Mouse (Mus musculus) CH12.LX (cell line): ENCODE measurements at regions not wholly inside any gene's neighbourhood (a gene's known extent, or its start where the extent isn't known, plus 50 kb on each side); places are given as distances from the start of the nearest gene placed in this dataset.
A peak's percentile ranks its signal among the peaks of the same experiment; 100 is the strongest.
"Not testable (repeated sequence)": the region's sequence is repeated elsewhere in the genome, so short reads cannot be mapped to it uniquely, and the experiment has no call there.

Source experiments
- DNase-seq: peaks from one replicate; pipeline ENCODE4 v3.0.0-alpha.2; 2013; ENCODE audit errors: extremely low read depth
- H3K27ac ChIP-seq: 2 replicates; pipeline ENCODE4 v1.5.1; 2012; ENCODE audit warnings: low read depth, mild to moderate bottlenecking, control low read depth, moderate library complexity; ENCODE audit not compliant: insufficient read depth
- H3K27me3 ChIP-seq: replicated peaks from 2 replicates; pipeline ENCODE3; 2012; ENCODE audit warnings: inconsistent platforms
- H3K36me3 ChIP-seq, 2 experiments: replicated peaks in 1 of 2; 2 replicates each; pipeline versions ENCODE3 to v1.6.1; 2012; ENCODE audit warnings: inconsistent platforms in 1 of 2, low read length in 1 of 2, mild to moderate bottlenecking in 1 of 2, mixed read lengths in 1 of 2, moderate library complexity in 1 of 2; ENCODE audit not compliant: control insufficient read depth in 1 of 2, insufficient read depth in 1 of 2
- H3K4me1 ChIP-seq, 2 experiments: 2 replicates each; pipeline ENCODE4 v1.6.1; 2012; ENCODE audit warnings: inconsistent platforms in 1 of 2, moderate library complexity in 1 of 2; ENCODE audit not compliant: insufficient read depth in 2 of 2, control insufficient read depth in 1 of 2
- H3K4me2 ChIP-seq: 2 replicates; pipeline ENCODE4 v1.6.1; 2012; ENCODE audit warnings: low read depth, mild to moderate bottlenecking, control low read depth; ENCODE audit not compliant: poor library complexity, insufficient read depth, severe bottlenecking
- H3K4me3 ChIP-seq, 3 experiments: fragments of 150-350 bp in 1 of 3; sonication (generic) in 1 of 3; replicated peaks in 1 of 3; 2 replicates each; pipeline versions ENCODE3 to v1.5.1; 2011 to 2012; ENCODE audit warnings: low read depth in 2 of 3, low read length in 2 of 3, mild to moderate bottlenecking in 2 of 3, moderate library complexity in 2 of 3, control low read depth in 1 of 3, improper control_type of control experiment in 1 of 3, inconsistent platforms in 1 of 3, mixed read lengths in 1 of 3; ENCODE audit not compliant: poor library complexity in 1 of 3
- H3K79me2 ChIP-seq: replicated peaks from 2 replicates; pipeline ENCODE4 v1.6.1; 2012; ENCODE audit warnings: mild to moderate bottlenecking, moderate library complexity; ENCODE audit not compliant: control insufficient read depth, poor library complexity, insufficient read depth, severe bottlenecking; ENCODE audit errors: extremely low read depth
- H3K9ac ChIP-seq: 2 replicates; pipeline ENCODE4 v1.6.1; 2012; ENCODE audit warnings: low read depth, mild to moderate bottlenecking, control low read depth, moderate library complexity; ENCODE audit not compliant: insufficient read depth
- H3K9me3 ChIP-seq: replicated peaks from 2 replicates; pipeline ENCODE3; 2012; ENCODE audit warnings: low read length, inconsistent platforms, mixed read lengths
- CHD1 ChIP-seq: IDR thresholded peaks from 2 replicates; pipeline ENCODE4 v1.6.1; 2012; ENCODE audit warnings: low read depth, low read length, improper control_type of control experiment, inconsistent platforms
- CHD2 ChIP-seq: IDR thresholded peaks from 2 replicates; pipeline ENCODE4 v1.6.1; 2011; ENCODE audit warnings: low read length, improper control_type of control experiment
- EP300 ChIP-seq: IDR thresholded peaks from 2 replicates; pipeline ENCODE4 v1.6.1; 2011; ENCODE audit warnings: low read length, improper control_type of control experiment
- ETS1 ChIP-seq: conservative IDR thresholded peaks from 2 replicates; pipeline ENCODE4 v1.6.1; 2012; ENCODE audit warnings: low read depth, mild to moderate bottlenecking, inconsistent platforms, low read length, improper control_type of control experiment, moderate library complexity
- HCFC1 ChIP-seq: IDR thresholded peaks from 2 replicates; pipeline ENCODE4 v1.6.1; 2012; ENCODE audit warnings: low read depth, mild to moderate bottlenecking, inconsistent platforms, low read length, improper control_type of control experiment
- IRF4 ChIP-seq: IDR thresholded peaks from 2 replicates; pipeline ENCODE4 v1.6.1; 2014; ENCODE audit warnings: low read depth, mild to moderate bottlenecking, inconsistent platforms, low read length, improper control_type of control experiment
- JUND ChIP-seq: conservative IDR thresholded peaks from 2 replicates; pipeline ENCODE4 v1.6.1; 2011; ENCODE audit warnings: low read depth, low read length, improper control_type of control experiment
- KAT2A ChIP-seq: IDR thresholded peaks from 2 replicates; pipeline ENCODE4 v1.6.1; 2012; ENCODE audit warnings: low read length, improper control_type of control experiment, inconsistent platforms; ENCODE audit not compliant: insufficient replicate concordance
- MAX ChIP-seq: IDR thresholded peaks from 2 replicates; pipeline ENCODE4 v1.6.1; 2011; ENCODE audit warnings: low read length, improper control_type of control experiment
- MAZ ChIP-seq: IDR thresholded peaks from 2 replicates; pipeline ENCODE4 v1.6.1; 2012; ENCODE audit warnings: low read depth, mild to moderate bottlenecking, inconsistent platforms, low read length, improper control_type of control experiment, moderate library complexity
- MEF2A ChIP-seq: IDR thresholded peaks from 2 replicates; pipeline ENCODE4 v1.6.1; 2014; ENCODE audit warnings: low read depth, mild to moderate bottlenecking, inconsistent platforms, low read length, improper control_type of control experiment, borderline replicate concordance
- MXI1 ChIP-seq: IDR thresholded peaks from 2 replicates; pipeline ENCODE4 v1.6.1; 2011; ENCODE audit warnings: mild to moderate bottlenecking, low read depth, low read length, improper control_type of control experiment
- MYC ChIP-seq: IDR thresholded peaks from 2 replicates; pipeline ENCODE4 v1.6.1; 2011; ENCODE audit warnings: low read depth, mild to moderate bottlenecking, improper control_type of control experiment, low read length
- NELFE ChIP-seq: IDR thresholded peaks from 2 replicates; pipeline ENCODE4 v1.6.1; 2011; ENCODE audit warnings: low read depth, low read length, improper control_type of control experiment
- POLR2A ChIP-seq: IDR thresholded peaks from 2 replicates; pipeline ENCODE4 v1.6.1; 2011; ENCODE audit warnings: low read depth, mild to moderate bottlenecking, improper control_type of control experiment, low read length
- POLR2AphosphoS2 ChIP-seq: IDR thresholded peaks from 2 replicates; pipeline ENCODE4 v1.6.1; 2011; ENCODE audit warnings: low read depth, low read length, improper control_type of control experiment
- RAD21 ChIP-seq: IDR thresholded peaks from 2 replicates; pipeline ENCODE4 v1.6.1; 2011; ENCODE audit warnings: low read depth, mild to moderate bottlenecking, low read length, improper control_type of control experiment, moderate library complexity
- RCOR1 ChIP-seq: conservative IDR thresholded peaks from 2 replicates; pipeline ENCODE4 v1.6.1; 2012; ENCODE audit warnings: low read depth, mild to moderate bottlenecking, inconsistent platforms, low read length, improper control_type of control experiment
- SMC3 ChIP-seq: IDR thresholded peaks from 2 replicates; pipeline ENCODE4 v1.6.1; 2011; ENCODE audit warnings: low read depth, low read length, improper control_type of control experiment
- TBP ChIP-seq: conservative IDR thresholded peaks from 2 replicates; pipeline ENCODE4 v1.6.1; 2011; ENCODE audit warnings: low read depth, low read length, improper control_type of control experiment
- UBTF ChIP-seq: IDR thresholded peaks from 2 replicates; pipeline ENCODE4 v1.6.1; 2012; ENCODE audit warnings: low read depth, mild to moderate bottlenecking, inconsistent platforms, low read length, improper control_type of control experiment, moderate library complexity
- ZC3H11A ChIP-seq: IDR thresholded peaks from 2 replicates; pipeline ENCODE4 v1.6.1; 2012; ENCODE audit warnings: low read depth, mild to moderate bottlenecking, inconsistent platforms, low read length, improper control_type of control experiment
- ZKSCAN1 ChIP-seq: IDR thresholded peaks from 2 replicates; pipeline ENCODE4 v1.6.1; 2012; ENCODE audit warnings: low read depth, inconsistent platforms, low read length, improper control_type of control experiment, borderline replicate concordance
- ZMIZ1 ChIP-seq: IDR thresholded peaks from 2 replicates; pipeline ENCODE4 v1.6.1; 2012; ENCODE audit warnings: low read depth, mild to moderate bottlenecking, inconsistent platforms, low read length, improper control_type of control experiment
- ZNF384 ChIP-seq: IDR thresholded peaks from 2 replicates; pipeline ENCODE4 v1.6.1; 2012; ENCODE audit warnings: low read depth, low read length, improper control_type of control experiment, inconsistent platforms
- dilution Hi-C: fragments of 300-500 bp; cut with MboI; formaldehyde crosslinking; loops from 2 replicates; pipeline ENCODE4 v1.14.3; 2020; ENCODE audit warnings: low sequenced_read_pairs; ENCODE audit not compliant: extremely low pct_unique_long_range_greater_than_20kb, extremely low pct_ligation_motif_present
- in situ Hi-C: fragments of 300-500 bp; cut with MboI; formaldehyde crosslinking; loops from 3 replicates; pipeline ENCODE4 v1.14.3; 2019; ENCODE audit warnings: low sequenced_read_pairs, low pct_ligation_motif_present, low pct_unique_long_range_greater_than_20kb, mixed read lengths

GRCm38 (mm10) chr12:43527614-43528013 lies 682.5 kb downstream of the Dnajb9 start:
- Histone ChIP-seq H3K9me3 (no peaks in the 10 kb centered on the region), H3K36me3 (no peaks in the 10 kb centered on the region), H3K4me3 (no peak overlapping the region), H3K27me3 (no peaks in the 10 kb centered on the region), H3K9ac (no peak overlapping the region), H3K27ac (no peak overlapping the region), H3K79me2 (no peaks in the 10 kb centered on the region), H3K4me1 (no peaks in the 10 kb centered on the region), H3K4me2 (no peak overlapping the region)
- DNase-seq = no peak
- in situ Hi-C loops (no loop called here), dilution Hi-C loops (no loop called here)
- no peak for TF ChIP-seq POLR2A
- TF ChIP-seq TBP = no peak
- no peak for TF ChIP-seq ZMIZ1
- no peak for TF ChIP-seq MXI1
- TF ChIP-seq JUND = no peak
- TF ChIP-seq RAD21 = no peak
- TF ChIP-seq POLR2AphosphoS2 = no peak
- TF ChIP-seq EP300 = no peak
- no peak for TF ChIP-seq HCFC1
- TF ChIP-seq MEF2A = no peak
- TF ChIP-seq CHD1 = no peak
- TF ChIP-seq ZNF384 = no peak
- no peak for TF ChIP-seq RCOR1
- TF ChIP-seq UBTF = no peak
- TF ChIP-seq ETS1 = no peak

- H3K9me3 ChIP-seq, DNase-seq, H3K27ac ChIP-seq, in situ Hi-C loops, dilution Hi-C loops, H3K36me3 ChIP-seq, H3K9ac ChIP-seq, H3K27me3 ChIP-seq, H3K79me2 ChIP-seq, H3K4me2 ChIP-seq, H3K4me1 ChIP-seq: not testable (repeated sequence)
- TF ChIP-seq ETS1 = peak; percentile 58
- TF ChIP-seq ZNF384 = peak; percentile 57; the same call in 1 of the 2 replicates
- H3K4me3 ChIP-seq = peak overlapping the region in 1 of 3 experiments; percentile 18
Observed at GRCm38 (mm10) chr12:43507458-43507857, 702.7 kb downstream of the Dnajb9 start.

GRCm38 (mm10) chr12:43489896-43490295 lies 720.2 kb downstream of the Dnajb9 start:
- Histone ChIP-seq H3K4me2 (no peak overlapping the region), H3K27me3 (no peaks in the 10 kb centered on the region), H3K9me3 (no peaks in the 10 kb centered on the region), H3K79me2 (no peaks in the 10 kb centered on the region), H3K4me1 (no peaks in the 10 kb centered on the region), H3K4me3 (no peak overlapping the region), H3K9ac (no peak overlapping the region), H3K27ac (no peak overlapping the region), H3K36me3 (no peaks in the 10 kb centered on the region)
- dilution Hi-C loops (no loop called here), in situ Hi-C loops (no loop called here)
- DNase-seq = no peak
- TF ChIP-seq MYC (no peak), NELFE (no peak), MAX (no peak), IRF4 (no peak), MXI1 (no peak), ZKSCAN1 (no peak), CHD1 (no peak), ZC3H11A (no peak), CHD2 (no peak), UBTF (no peak), MEF2A (no peak), TBP (no peak), MAZ (no peak), ETS1 (no peak), KAT2A (no peak), SMC3 (no peak)
